In the genomic region with DNA sequence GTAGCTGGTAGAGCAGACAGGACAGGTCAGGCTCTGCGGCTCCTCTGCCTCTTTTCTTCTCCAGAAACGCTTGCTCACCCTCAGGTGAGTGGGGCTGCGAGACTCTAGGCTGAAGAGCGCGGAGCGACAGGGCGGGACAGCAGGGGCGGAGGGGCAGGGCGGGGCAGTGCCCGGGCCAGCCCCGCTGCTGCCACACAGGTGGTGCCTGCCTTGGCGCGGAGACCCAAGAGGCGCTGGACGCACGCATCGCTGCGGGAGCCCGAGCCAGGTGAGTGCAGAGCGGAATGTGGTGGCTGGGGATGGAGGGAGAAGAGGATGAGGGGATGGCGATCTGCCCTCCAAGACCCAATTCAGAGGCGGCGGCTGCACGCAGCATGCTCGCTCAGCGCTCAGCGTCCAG, we compare ENCODE assay signal across 11 mouse cellular contexts. TPM values are rescaled to one million over a fixed set of nuclear protein-coding genes. Genes with fewer than 3 reads are reported as not detected.
A peak's percentile ranks its signal among the peaks of the same experiment; 100 is the strongest.
DNase-seq lines count a peak whose midpoint lies in the region; ATAC-seq and TF ChIP-seq lines count a peak whose summit lies in the region.
"Had no signal": no experiment of that assay in that cellular context is flagged by ENCODE, and none has a peak within 500 bp of the region (broad histone marks: within the 10 kb centered on the region; RNA-seq: fewer than 3 reads in every experiment).

No protein-coding gene starts in this region.

- H3K4me3 ChIP-seq in heart, postnatal 0 days (ENCODE audit: low read depth, low read length) = peak overlapping the region; percentile 9; the same call in 1 of the 2 replicates
- peak overlapping the region; percentile 56 for H3K4me3 ChIP-seq in embryonic facial prominence, embryonic 10.5 days
- H3K4me3 ChIP-seq in hindbrain, embryonic 14.5 days (replicated peaks; ENCODE audit: low read length) = peak overlapping the region; percentile 26
- H3K4me3 ChIP-seq in midbrain, embryonic 14.5 days (replicated peaks; ENCODE audit: low read depth, low read length) = peak overlapping the region; percentile 32

- H3K9ac ChIP-seq in heart, postnatal 0 days (replicated peaks; ENCODE audit: low read depth, low read length) = no peak overlapping the region
- peak overlapping the region; percentile 44 for H3K9ac ChIP-seq in hindbrain, embryonic 14.5 days
- H3K9ac ChIP-seq in midbrain, embryonic 14.5 days (replicated peaks; ENCODE audit: low read length) = peak overlapping the region; percentile 58

- WGBS in heart, postnatal 0 days = 6% methylated on average over 23 of the region's 27 CpGs
- 3% methylated on average over 27 of the region's 27 CpGs for WGBS in embryonic facial prominence, embryonic 10.5 days
- WGBS in hindbrain, embryonic 14.5 days = 4% methylated on average over 27 of the region's 27 CpGs
- WGBS in midbrain, embryonic 14.5 days = 4% methylated on average over 27 of the region's 27 CpGs

- H3K4me1 ChIP-seq in heart, postnatal 0 days (ENCODE audit: control insufficient read depth, insufficient read depth) = no peaks in the 10 kb centered on the region
- peaks cover 6% of the 10 kb centered on the region for H3K4me1 ChIP-seq in embryonic facial prominence, embryonic 10.5 days
- no peaks in the 10 kb centered on the region for H3K4me1 ChIP-seq in hindbrain, embryonic 14.5 days (replicated peaks; ENCODE audit: control insufficient read depth, insufficient read depth, low read length)
- H3K4me1 ChIP-seq in midbrain, embryonic 14.5 days (ENCODE audit: control insufficient read depth, insufficient read depth, low read length) = no peaks in the 10 kb centered on the region; the same call in 1 of the 2 replicates

- H3K9me3 ChIP-seq in heart, postnatal 0 days (replicated peaks; ENCODE audit: control insufficient read depth, low read length) = no peaks in the 10 kb centered on the region
- H3K9me3 ChIP-seq in embryonic facial prominence, embryonic 10.5 days = no peaks in the 10 kb centered on the region
- no peaks in the 10 kb centered on the region for H3K9me3 ChIP-seq in hindbrain, embryonic 14.5 days (ENCODE audit: control insufficient read depth, low read length)
- H3K9me3 ChIP-seq in midbrain, embryonic 14.5 days (ENCODE audit: control insufficient read depth, low read length) = no peaks in the 10 kb centered on the region

- no peak for DNase-seq in heart, postnatal 0 days (ENCODE audit: low spot score)
- DNase-seq in heart, adult 8-10 months (ENCODE audit: low spot score) = no peak
- peak; percentile 30 for DNase-seq in embryonic facial prominence, embryonic 10.5 days (ENCODE audit: low spot score)
- no peak for DNase-seq in hindbrain, embryonic 14.5 days (ENCODE audit: low spot score)
- DNase-seq in midbrain, embryonic 14.5 days = peak; percentile 5
- no peak for DNase-seq in right cerebral cortex, postnatal 10 days (ENCODE audit: low spot score in 2 of 2)
- no peak for DNase-seq in adrenal gland, adult 2 months
- no peak for DNase-seq in cerebellum, adult 9-10 months
- DNase-seq: cerebellum, adult 8-10 months had no signal

- TF ChIP-seq CTCF in heart, postnatal 0 days (IDR thresholded peaks at IDR 0.05; ENCODE audit: low read depth) = no peak

- no peaks in the 10 kb centered on the region for H3K36me3 ChIP-seq in heart, postnatal 0 days (replicated peaks; ENCODE audit: control insufficient read depth, insufficient read depth, low read length)
- H3K36me3 ChIP-seq in embryonic facial prominence, embryonic 10.5 days (replicated peaks) = no peaks in the 10 kb centered on the region
- no peaks in the 10 kb centered on the region for H3K36me3 ChIP-seq in hindbrain, embryonic 14.5 days (replicated peaks; ENCODE audit: control insufficient read depth, insufficient read depth)
- no peaks in the 10 kb centered on the region for H3K36me3 ChIP-seq in midbrain, embryonic 14.5 days (ENCODE audit: control insufficient read depth, insufficient read depth, low read length)

- H3K4me2 ChIP-seq in heart, postnatal 0 days (ENCODE audit: low read depth, low read length) = peak overlapping the region; percentile 34
- peak overlapping the region; percentile 62 for H3K4me2 ChIP-seq in hindbrain, embryonic 14.5 days (replicated peaks)
- H3K4me2 ChIP-seq in midbrain, embryonic 14.5 days (ENCODE audit: low read length) = peak overlapping the region; percentile 61

- no peak for TF ChIP-seq EP300 in heart, postnatal 0 days (IDR thresholded peaks at IDR 0.05; ENCODE audit: low read depth)

- ATAC-seq in heart, postnatal 0 days (ENCODE audit: insufficient read depth, low read depth) = no peak
- no peak for ATAC-seq in hindbrain, embryonic 14.5 days (ENCODE audit: low FRiP score)
- ATAC-seq in midbrain, embryonic 14.5 days (ENCODE audit: low FRiP score, low TSS enrichment) = no peak

- H3K27me3 ChIP-seq in heart, postnatal 0 days (ENCODE audit: control insufficient read depth, insufficient read depth, low read length) = peaks cover 5% of the 10 kb centered on the region; the same call in 1 of the 2 replicates
- H3K27me3 ChIP-seq in embryonic facial prominence, embryonic 10.5 days (replicated peaks; ENCODE audit: low read depth, poor library complexity, severe bottlenecking) = peaks cover 42% of the 10 kb centered on the region
- H3K27me3 ChIP-seq in hindbrain, embryonic 14.5 days (ENCODE audit: control insufficient read depth, insufficient read depth, low read length) = peaks cover 4% of the 10 kb centered on the region; the same call in 1 of the 2 replicates
- no peaks in the 10 kb centered on the region for H3K27me3 ChIP-seq in midbrain, embryonic 14.5 days (ENCODE audit: control insufficient read depth, insufficient read depth, low read length)

- no peak overlapping the region for H3K27ac ChIP-seq in heart, postnatal 0 days (ENCODE audit: low read depth)
- no peak overlapping the region for H3K27ac ChIP-seq in embryonic facial prominence, embryonic 10.5 days (replicated peaks)
- no peak overlapping the region for H3K27ac ChIP-seq in hindbrain, embryonic 14.5 days
- no peak overlapping the region for H3K27ac ChIP-seq in midbrain, embryonic 14.5 days (replicated peaks; ENCODE audit: low read depth, low read length)

RNA-seq across cellular contexts. Expression of gene Gm5737, which starts 2.5 kb away (rescaled TPM):
- total RNA-seq in heart, postnatal 0 days (2014; rRNA removed; ENCODE audit: low replicate concordance) = not detected in 2 replicates
- polyA plus RNA-seq in heart, postnatal 0 days (2015; fragmentation: Nextera tagmentation; extraction: Ambion mirVana) = not detected in 2 replicates
- not detected for total RNA-seq in heart, adult 8-10 months (2022)
- not detected in 2 replicates for polyA plus RNA-seq in embryonic facial prominence, embryonic 10.5 days (2016; fragmentation: Nextera tagmentation; extraction: Ambion mirVana)
- polyA plus RNA-seq in hindbrain, embryonic 14.5 days (2014; fragmentation: Nextera tagmentation; extraction: Ambion mirVana) = not detected in 2 replicates
- 0.17 TPM in 1 of 2 replicates, not detected in the other for polyA plus RNA-seq in midbrain, embryonic 14.5 days (2014; fragmentation: Nextera tagmentation; extraction: Ambion mirVana)
- total RNA-seq in adrenal gland, adult 2 months (2021) = not detected
- not detected in 2 replicates for polyA plus RNA-seq in adrenal gland, adult 2 months (2012; rRNA removed)
- total RNA-seq: MEL had no signal
- polyA plus RNA-seq: large intestine, adult 2 months had no signal

RNA-seq across cellular contexts. Expression of gene Eef2k, which starts 32.9 kb away (rescaled TPM):
- 31.9 and 48.2 TPM in 2 replicates for total RNA-seq in heart, postnatal 0 days (2014; rRNA removed; ENCODE audit: low replicate concordance)
- 22.7 and 23.6 TPM in 2 replicates for polyA plus RNA-seq in heart, postnatal 0 days (2015; fragmentation: Nextera tagmentation; extraction: Ambion mirVana)
- total RNA-seq in heart, adult 8-10 months (2022) = 10 to 100 TPM; 23.0 to 42.1 (median 30.7) TPM
- 33.8 and 34.5 TPM in 2 replicates for polyA plus RNA-seq in embryonic facial prominence, embryonic 10.5 days (2016; fragmentation: Nextera tagmentation; extraction: Ambion mirVana)
- polyA plus RNA-seq in hindbrain, embryonic 14.5 days (2014; fragmentation: Nextera tagmentation; extraction: Ambion mirVana) = 15.0 and 15.9 TPM in 2 replicates
- polyA plus RNA-seq in midbrain, embryonic 14.5 days (2014; fragmentation: Nextera tagmentation; extraction: Ambion mirVana) = 13.1 and 14.9 TPM in 2 replicates
- total RNA-seq in adrenal gland, adult 2 months (2021) = 10 to 100 TPM; 28.3 to 37.6 TPM
- 16.6 and 17.1 TPM in 2 replicates for polyA plus RNA-seq in adrenal gland, adult 2 months (2012; rRNA removed)

Comparison
In these comparisons a context has a peak if more than half of its experiments do, and no peak if none do; other contexts are left out.
1. DNase-seq: peak in embryonic facial prominence, embryonic 10.5 days (single experiment) and midbrain, embryonic 14.5 days (single experiment); none in heart, postnatal 0 days (single experiment), heart, adult 8-10 months (single experiment), hindbrain, embryonic 14.5 days (single experiment), right cerebral cortex, postnatal 10 days (0 of 2), adrenal gland, adult 2 months (single experiment) and cerebellum, adult 9-10 months (single experiment).
2. Peak in every context shown above with its lines, with median percentiles within 50 percentile points of each other: H3K4me2 ChIP-seq and H3K4me3 ChIP-seq.